Mouse (Mus musculus) heart, postnatal 0 days (tissue): ENCODE data around the gene Tlk1. TPM values are rescaled to one million over a fixed set of nuclear protein-coding genes. Genes with fewer than 3 reads are reported as not detected.

Source experiments
- ATAC-seq: fragments of 200-750 bp; cut with Nextera tagmentation; 2 replicates; pipeline ENCODE4 v1.8.0; 2017; ENCODE audit warnings: low read depth, moderate number of reproducible peaks, moderate library complexity; ENCODE audit not compliant: insufficient read depth
- DNase-seq: peaks from one replicate; pipeline ENCODE4 v3.0.0-alpha.2; 2016; ENCODE audit warnings: low spot score
- H3K27ac ChIP-seq: fragments of 300-500 bp; sonication (generic); 2 replicates; pipeline ENCODE4 v1.5.1; 2014; ENCODE audit warnings: low read depth, mild to moderate bottlenecking
- H3K27me3 ChIP-seq: fragments of 300-500 bp; sonication (generic); 2 replicates; pipeline ENCODE4 v1.6.1; 2014; ENCODE audit warnings: low read length, mixed read lengths; ENCODE audit not compliant: control insufficient read depth, insufficient read depth
- H3K36me3 ChIP-seq: fragments of 300-500 bp; sonication (generic); replicated peaks from 2 replicates; pipeline ENCODE4 v1.6.1; 2014; ENCODE audit warnings: low read length, mixed read lengths; ENCODE audit not compliant: control insufficient read depth, insufficient read depth
- H3K4me1 ChIP-seq: fragments of 300-500 bp; sonication (generic); 2 replicates; pipeline ENCODE4 v1.6.1; 2014; ENCODE audit warnings: antibody characterized with exemption; ENCODE audit not compliant: control insufficient read depth, insufficient read depth
- H3K4me2 ChIP-seq: fragments of 300-500 bp; sonication (generic); 2 replicates; pipeline ENCODE4 v1.6.1; 2014; ENCODE audit warnings: low read depth, mild to moderate bottlenecking, low read length, moderate library complexity
- H3K4me3 ChIP-seq: fragments of 300-500 bp; sonication (generic); 2 replicates; pipeline ENCODE4 v1.5.1; 2014; ENCODE audit warnings: low read depth, low read length
- H3K9ac ChIP-seq: fragments of 300-500 bp; sonication (generic); replicated peaks from 2 replicates; pipeline ENCODE4 v1.6.1; 2014; ENCODE audit warnings: low read depth, low read length, mixed read lengths
- H3K9me3 ChIP-seq: fragments of 300-500 bp; sonication (generic); replicated peaks from 2 replicates; pipeline ENCODE4 v1.6.1; 2016; ENCODE audit warnings: low read length; ENCODE audit not compliant: control insufficient read depth
- CTCF ChIP-seq: IDR thresholded peaks from 2 replicates; pipeline ENCODE4 v1.5.1; 2016; ENCODE audit warnings: antibody characterized with exemption, control low read depth, low read depth
- EP300 ChIP-seq: IDR thresholded peaks from 2 replicates; pipeline ENCODE4 v1.6.1; 2016; ENCODE audit warnings: antibody characterized with exemption, low read depth
- WGBS: fragments of 180-500 bp; shearing (Covaris S2); extraction: QIAGEN DNeasy Blood & Tissue Kit; methylation state at CpG from one replicate; pipeline ENCODE4 v1.1.7; 2014; 5-methylcytosine and 5-hydroxymethylcytosine counted together
- polyA plus RNA-seq: library from polyadenylated mRNA; unstranded; fragments of >200 nt; fragmentation: Nextera tagmentation; extraction: Ambion mirVana; gene quantifications from 2 replicates; pipeline ENCODE4 v1.2.1, GENCODE M21; 2015
- total RNA-seq: library from RNA; depleted of rRNA; stranded (reverse); fragments of >200 nt; gene quantifications from 2 replicates; pipeline ENCODE4 v1.2.3, GENCODE M21; 2014; ENCODE audit warnings: low replicate concordance

Gene Tlk1
- total and polyA plus RNA-seq, 2 experiments from 2014 or later: 17.9 to 32.6 TPM

DNA sequence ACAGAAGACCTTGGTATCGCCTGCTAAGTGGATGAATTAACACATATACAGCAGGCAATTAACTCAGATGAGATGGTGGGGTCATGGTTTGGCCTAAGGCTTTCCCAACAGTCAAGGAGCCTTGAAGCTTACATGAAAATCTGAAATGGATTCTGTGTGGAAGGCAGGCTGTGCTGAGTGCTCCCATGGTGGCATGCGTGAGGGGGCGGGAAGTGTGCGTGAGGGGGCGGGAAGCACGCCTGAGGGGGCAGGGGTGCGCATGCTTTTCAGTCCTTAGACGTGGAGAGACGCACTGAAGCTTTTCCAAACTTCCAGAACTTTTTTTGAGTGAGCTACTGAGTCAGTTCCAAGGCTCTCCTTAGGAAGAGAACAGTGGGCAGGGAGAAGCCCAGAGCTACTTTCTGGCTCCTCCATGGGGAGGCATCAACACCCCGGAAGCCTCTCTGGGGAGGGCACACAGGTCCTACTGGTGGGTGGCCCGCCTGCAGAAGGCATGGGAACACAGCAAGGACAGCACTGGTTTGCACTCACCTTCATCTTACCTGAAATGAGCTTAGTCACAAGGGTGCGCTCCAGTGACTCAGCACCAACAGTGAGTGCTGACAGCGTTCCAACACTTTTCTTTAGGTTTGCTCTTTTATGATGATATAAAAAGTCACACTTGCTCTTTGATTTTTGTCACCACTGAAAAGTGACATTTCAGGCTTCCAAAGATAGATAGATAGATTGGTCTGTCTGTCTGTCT lies 116.4 kb downstream of the Tlk1 start:
- no peaks in the 10 kb centered on the region for H3K9me3 ChIP-seq
- no peaks in the 10 kb centered on the region for H3K27me3 ChIP-seq
- H3K9ac ChIP-seq: no peak overlapping the region
- no peak overlapping the region for H3K4me3 ChIP-seq
- DNase-seq: no peak
- no peak for ATAC-seq
- 0 out of 2 replicates have a peak, but pooled peaks cover 4% of the 10 kb centered on the region for H3K4me1 ChIP-seq
- H3K36me3 ChIP-seq: peaks cover 37% of the 10 kb centered on the region
- H3K27ac ChIP-seq: no peak overlapping the region
- H3K4me2 ChIP-seq: no peak overlapping the region
- no peak for TF ChIP-seq CTCF
- TF ChIP-seq EP300: no peak
- WGBS: 75% methylated on average over 13 of the region's 13 CpGs

- Histone ChIP-seq H3K4me1 (0 out of 2 replicates have a peak, but pooled peaks cover 4% of the 10 kb centered on the region), H3K36me3 (no peaks in the 10 kb centered on the region; the same call in 1 of the 2 replicates), H3K9ac (no peak overlapping the region), H3K4me3 (no peak overlapping the region), H3K4me2 (no peak overlapping the region), H3K27me3 (no peaks in the 10 kb centered on the region), H3K27ac (no peak overlapping the region), H3K9me3 (no peaks in the 10 kb centered on the region)
- WGBS: 25% methylated on average over 5 of the region's 5 CpGs
- TF ChIP-seq CTCF (no peak), EP300 (no peak)
- no peak for DNase-seq
- ATAC-seq: no peak
Measured at GRCm38 (mm10) chr2:70702403-70702802, 123.1 kb downstream of the Tlk1 start.

DNA sequence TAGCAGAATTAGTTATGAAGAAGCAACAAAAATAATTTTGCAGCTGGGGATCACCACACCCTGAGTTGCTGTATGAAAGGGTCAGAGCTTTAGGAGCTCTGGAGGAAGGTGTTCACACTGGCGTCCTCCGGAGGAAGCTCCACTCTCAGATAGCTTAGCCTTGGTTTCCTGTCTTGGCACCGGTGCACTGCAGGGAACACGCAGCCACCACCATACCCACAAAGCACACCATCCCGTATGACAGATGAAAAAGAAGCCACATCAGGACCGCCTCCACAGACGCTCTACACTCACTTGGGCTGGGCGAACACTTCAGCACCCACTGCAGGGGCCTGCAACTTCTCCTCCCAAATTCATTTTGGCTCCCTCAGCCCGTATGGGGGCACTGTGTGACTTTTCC lies 124.0 kb downstream of the Tlk1 start:
- Histone ChIP-seq H3K36me3 (no peaks in the 10 kb centered on the region; the same call in 1 of the 2 replicates), H3K27me3 (no peaks in the 10 kb centered on the region), H3K9me3 (no peaks in the 10 kb centered on the region), H3K27ac (no peak overlapping the region), H3K4me1 (0 out of 2 replicates have a peak, but pooled peaks cover 4% of the 10 kb centered on the region), H3K4me3 (no peak overlapping the region), H3K4me2 (no peak overlapping the region), H3K9ac (no peak overlapping the region)
- ATAC-seq (no peak; the same call in 1 of the 2 replicates), DNase-seq (no peak)
- WGBS: 48% methylated on average over 9 of the region's 9 CpGs
- no peak for TF ChIP-seq EP300
- no peak for TF ChIP-seq CTCF

GRCm38 (mm10) chr2:70700851-70701250 lies 124.7 kb downstream of the Tlk1 start:
- H3K4me3 ChIP-seq: no peak overlapping the region
- 0 out of 2 replicates have a peak, but pooled peaks cover 4% of the 10 kb centered on the region for H3K4me1 ChIP-seq
- DNase-seq: no peak
- H3K27me3 ChIP-seq: no peaks in the 10 kb centered on the region
- no peak overlapping the region for H3K27ac ChIP-seq
- TF ChIP-seq CTCF (no peak), EP300 (no peak)
- no peaks in the 10 kb centered on the region; the same call in 1 of the 2 replicates for H3K36me3 ChIP-seq
- H3K9ac ChIP-seq: no peak overlapping the region
- no peak overlapping the region for H3K4me2 ChIP-seq
- no peak for ATAC-seq
- WGBS: 87% methylated on average over 3 of the region's 3 CpGs
- H3K9me3 ChIP-seq: no peaks in the 10 kb centered on the region

DNA sequence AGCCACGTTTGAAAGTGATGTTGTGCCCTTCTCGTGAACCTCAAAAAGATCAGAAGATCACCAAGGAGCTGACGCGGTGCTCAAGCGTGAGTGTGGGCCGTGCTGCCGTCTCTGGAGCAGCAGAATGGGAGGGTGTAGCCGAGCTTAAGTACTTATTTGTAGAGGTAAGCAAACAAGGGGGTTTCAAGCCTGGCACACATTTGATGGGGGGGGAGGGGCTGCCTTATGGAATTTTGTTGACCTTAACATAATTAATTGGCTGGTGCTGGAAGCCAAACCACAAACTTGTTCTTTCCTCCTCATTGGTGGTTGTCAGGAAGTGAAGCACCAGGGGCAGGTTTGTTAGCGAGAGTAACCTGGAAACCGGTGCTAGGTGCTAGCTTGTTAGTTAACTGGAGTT lies 129.8 kb downstream of the Tlk1 start:
- no peak for TF ChIP-seq EP300
- TF ChIP-seq CTCF: no peak
- Histone ChIP-seq H3K4me1 (no peaks in the 10 kb centered on the region), H3K9ac (no peak overlapping the region), H3K9me3 (no peaks in the 10 kb centered on the region), H3K27ac (no peak overlapping the region), H3K36me3 (peaks cover 21% of the 10 kb centered on the region), H3K4me2 (no peak overlapping the region), H3K27me3 (no peaks in the 10 kb centered on the region), H3K4me3 (no peak overlapping the region)
- 90% methylated on average over 10 of the region's 10 CpGs for WGBS
- no peak for ATAC-seq
- no peak for DNase-seq
